Mouse (Mus musculus) lung, postnatal 0 days (tissue): Measurements from ENCODE around the gene Esrrb. TPM values are rescaled to one million over a fixed set of nuclear protein-coding genes. Genes with fewer than 3 reads are reported as not detected.

ENCODE experiments used
- ATAC-seq: fragments of 200-750 bp; cut with Nextera tagmentation; 2 replicates; pipeline ENCODE4 v1.8.0; 2017; ENCODE audit warnings: moderate library complexity
- DNase-seq: peaks from one replicate; pipeline ENCODE4 v3.0.0-alpha.2; 2016; ENCODE audit warnings: low spot score
- H3K27ac ChIP-seq: fragments of 300-500 bp; sonication (generic); 2 replicates; pipeline ENCODE4 v1.5.1; 2014; ENCODE audit warnings: antibody characterized with exemption, mild to moderate bottlenecking, low read length, mixed read lengths
- H3K27me3 ChIP-seq: fragments of 300-500 bp; sonication (generic); replicated peaks from 2 replicates; pipeline ENCODE4 v1.6.1; 2014; ENCODE audit warnings: low read length, mixed read lengths; ENCODE audit not compliant: insufficient read depth
- H3K36me3 ChIP-seq: fragments of 300-500 bp; sonication (generic); 2 replicates; pipeline ENCODE4 v1.6.1; 2014; ENCODE audit warnings: low read length, mixed read lengths; ENCODE audit not compliant: insufficient read depth
- H3K4me1 ChIP-seq: fragments of 300-500 bp; sonication (generic); 2 replicates; pipeline ENCODE4 v1.6.1; 2014; ENCODE audit warnings: antibody characterized with exemption, low read depth, low read length, mixed read lengths; ENCODE audit not compliant: insufficient read depth
- H3K4me2 ChIP-seq: fragments of 300-500 bp; sonication (generic); replicated peaks from 2 replicates; pipeline ENCODE4 v1.6.1; 2014; ENCODE audit warnings: low read depth, mild to moderate bottlenecking, low read length, moderate library complexity, mixed read lengths
- H3K4me3 ChIP-seq: fragments of 300-500 bp; sonication (generic); 2 replicates; pipeline ENCODE4 v1.5.1; 2014; ENCODE audit warnings: low read depth, low read length
- H3K9ac ChIP-seq: fragments of 300-500 bp; sonication (generic); replicated peaks from 2 replicates; pipeline ENCODE4 v1.6.1; 2014; ENCODE audit warnings: low read depth, mild to moderate bottlenecking
- H3K9me3 ChIP-seq: fragments of 300-500 bp; sonication (generic); 2 replicates; pipeline ENCODE4 v1.6.1; 2016; ENCODE audit warnings: low read length, mixed read lengths
- CTCF ChIP-seq: IDR thresholded peaks from 2 replicates; pipeline ENCODE4 v1.5.1; 2016; ENCODE audit warnings: antibody characterized with exemption, mild to moderate bottlenecking
- EP300 ChIP-seq: IDR thresholded peaks from 2 replicates; pipeline ENCODE4 v1.6.1; 2016; ENCODE audit warnings: antibody characterized with exemption, mild to moderate bottlenecking, control low read depth
- WGBS: fragments of 180-500 bp; shearing (Covaris S2); extraction: QIAGEN DNeasy Blood & Tissue Kit; methylation state at CpG from one replicate; pipeline ENCODE4 v1.1.7; 2014; 5-methylcytosine and 5-hydroxymethylcytosine counted together
- polyA plus RNA-seq: library from polyadenylated mRNA; unstranded; fragments of >200 nt; fragmentation: Nextera tagmentation; extraction: Ambion mirVana; gene quantifications from 2 replicates; pipeline ENCODE4 v1.2.1, GENCODE M21; 2015

The Esrrb gene
- polyA plus RNA-seq, 1 experiment from 2014 or later, result 0.07 TPM

DNA sequence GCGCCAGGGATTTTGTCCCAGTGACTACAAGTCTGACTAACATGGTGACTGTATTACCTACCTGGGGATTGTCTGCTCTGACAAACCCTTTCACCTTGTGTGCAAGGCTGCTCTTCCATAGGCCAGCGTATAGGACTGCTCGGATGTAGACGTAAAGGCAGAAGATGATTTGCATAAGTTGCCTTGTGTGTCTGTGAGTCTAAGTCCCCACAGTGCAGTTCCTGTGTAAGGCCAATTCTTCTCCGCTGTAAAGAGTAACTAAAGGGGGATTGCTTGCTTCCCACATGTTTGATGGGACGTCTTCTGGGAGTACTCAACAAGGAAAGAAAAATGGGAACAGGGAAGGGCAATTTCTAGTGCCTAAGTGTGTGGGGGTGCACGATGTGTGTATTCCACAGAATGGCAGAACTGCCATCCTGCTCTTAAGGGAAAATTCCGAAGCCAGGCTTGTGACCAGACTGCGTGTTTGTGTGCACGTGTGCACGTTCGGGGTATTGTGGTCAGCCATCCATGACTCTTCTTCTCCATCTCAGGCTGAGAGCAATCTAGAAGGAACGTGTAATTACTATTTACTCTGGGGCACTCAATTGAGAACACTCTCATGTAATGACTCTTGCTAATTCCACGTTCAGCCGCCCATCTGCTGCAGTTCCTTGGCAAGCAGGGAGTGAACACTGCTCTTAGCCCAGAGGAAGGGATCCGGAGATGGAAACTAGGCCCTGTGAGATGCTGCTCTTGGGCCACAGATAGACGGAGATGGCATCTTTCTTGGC is 9.9 kb downstream of the Esrrb start:
- Histone ChIP-seq H3K4me2 (no peak overlapping the region), H3K4me3 (no peak overlapping the region), H3K27me3 (no peaks in the 10 kb centered on the region), H3K4me1 (no peaks in the 10 kb centered on the region), H3K36me3 (no peaks in the 10 kb centered on the region), H3K9me3 (no peaks in the 10 kb centered on the region), H3K9ac (no peak overlapping the region), H3K27ac (no peak overlapping the region)
- DNase-seq (no peak), ATAC-seq (no peak)
- WGBS, result 79% methylated on average over 17 of the region's 17 CpGs
- TF ChIP-seq CTCF (no peak), EP300 (no peak)

DNA sequence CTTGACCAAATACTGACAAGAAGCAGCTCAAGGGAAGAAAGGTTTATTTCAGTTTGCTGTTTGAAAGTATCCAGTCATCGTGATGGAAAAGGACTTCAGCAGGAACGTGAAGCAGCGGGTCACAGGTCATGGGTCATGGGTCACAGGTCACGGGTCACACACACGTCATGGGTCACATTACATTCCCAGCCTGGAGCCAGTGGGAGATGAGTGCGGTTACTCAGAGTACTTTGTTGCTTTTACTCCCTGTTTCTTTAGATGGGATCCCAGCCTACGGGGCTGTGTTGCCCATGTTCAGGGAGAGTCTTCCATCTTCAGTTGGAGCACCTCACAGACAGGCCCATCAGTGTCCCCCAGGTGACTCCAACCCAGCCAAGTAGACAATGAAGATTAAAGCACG is 13.4 kb downstream of the Esrrb start:
- 61% methylated on average over 8 of the region's 8 CpGs for WGBS
- no peaks in the 10 kb centered on the region for H3K9me3 ChIP-seq
- H3K27ac ChIP-seq, result no peak overlapping the region
- no peak overlapping the region for H3K4me2 ChIP-seq
- H3K36me3 ChIP-seq, result no peaks in the 10 kb centered on the region
- ATAC-seq (no peak), DNase-seq (no peak)
- H3K9ac ChIP-seq, result no peak overlapping the region
- no peaks in the 10 kb centered on the region for H3K27me3 ChIP-seq
- H3K4me1 ChIP-seq, result no peaks in the 10 kb centered on the region
- no peak overlapping the region for H3K4me3 ChIP-seq
- TF ChIP-seq EP300 (no peak), CTCF (no peak)

DNA sequence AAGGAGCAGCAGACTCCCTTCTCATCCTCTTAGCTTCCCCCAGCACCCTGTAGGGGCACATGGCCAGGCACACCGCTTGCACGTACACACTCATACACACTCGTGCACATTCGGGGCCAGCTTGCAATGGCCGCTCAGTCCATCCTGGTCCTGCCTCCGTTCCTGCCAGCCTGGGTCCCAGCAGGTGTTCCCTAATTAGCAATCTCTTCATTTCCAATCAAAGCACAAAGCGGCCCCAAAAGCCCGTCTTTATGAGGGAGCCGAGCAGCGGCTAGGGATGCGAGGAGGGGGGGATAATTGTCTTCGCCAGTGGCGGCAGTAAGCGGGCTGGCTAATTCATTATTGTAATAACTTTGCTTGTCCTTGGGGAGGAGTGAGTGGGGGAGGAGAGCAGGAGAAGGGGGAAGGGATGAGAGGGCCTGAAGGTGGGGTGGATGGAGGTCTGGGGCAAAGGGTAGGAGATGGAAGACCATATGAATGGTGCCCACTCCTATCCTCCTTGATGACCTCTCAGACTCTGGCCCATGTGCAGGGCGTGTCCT is 18.8 kb downstream of the Esrrb start:
- Histone ChIP-seq H3K4me3 (no peak overlapping the region), H3K4me1 (no peaks in the 10 kb centered on the region), H3K27me3 (no peaks in the 10 kb centered on the region), H3K27ac (no peak overlapping the region), H3K9ac (no peak overlapping the region), H3K36me3 (no peaks in the 10 kb centered on the region), H3K4me2 (no peak overlapping the region), H3K9me3 (no peaks in the 10 kb centered on the region)
- DNase-seq (no peak), ATAC-seq (no peak)
- WGBS, result 28% methylated on average over 15 of the region's 15 CpGs
- TF ChIP-seq CTCF (no peak), EP300 (no peak)

DNA sequence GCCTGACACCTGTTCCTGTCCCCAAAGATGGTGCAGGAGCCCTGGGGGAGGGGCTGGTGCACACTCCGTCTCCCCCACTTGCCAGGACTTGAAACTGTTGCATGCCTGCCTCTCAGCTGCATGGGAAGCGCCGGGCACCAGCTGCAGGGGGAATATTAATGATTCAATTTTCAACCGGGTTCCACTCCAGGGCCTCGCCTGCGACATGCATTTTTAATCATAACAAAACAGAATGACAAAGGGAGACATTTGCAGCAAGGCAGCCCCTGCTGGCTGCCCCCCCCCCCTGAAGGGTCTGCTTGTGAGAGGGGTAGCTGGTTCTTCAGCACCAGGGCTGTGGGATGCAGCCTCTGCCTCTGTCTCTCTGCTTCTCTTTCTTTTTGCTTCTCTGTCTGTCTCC is 22.9 kb downstream of the Esrrb start:
- 18% methylated on average over 6 of the region's 6 CpGs for WGBS

DNA sequence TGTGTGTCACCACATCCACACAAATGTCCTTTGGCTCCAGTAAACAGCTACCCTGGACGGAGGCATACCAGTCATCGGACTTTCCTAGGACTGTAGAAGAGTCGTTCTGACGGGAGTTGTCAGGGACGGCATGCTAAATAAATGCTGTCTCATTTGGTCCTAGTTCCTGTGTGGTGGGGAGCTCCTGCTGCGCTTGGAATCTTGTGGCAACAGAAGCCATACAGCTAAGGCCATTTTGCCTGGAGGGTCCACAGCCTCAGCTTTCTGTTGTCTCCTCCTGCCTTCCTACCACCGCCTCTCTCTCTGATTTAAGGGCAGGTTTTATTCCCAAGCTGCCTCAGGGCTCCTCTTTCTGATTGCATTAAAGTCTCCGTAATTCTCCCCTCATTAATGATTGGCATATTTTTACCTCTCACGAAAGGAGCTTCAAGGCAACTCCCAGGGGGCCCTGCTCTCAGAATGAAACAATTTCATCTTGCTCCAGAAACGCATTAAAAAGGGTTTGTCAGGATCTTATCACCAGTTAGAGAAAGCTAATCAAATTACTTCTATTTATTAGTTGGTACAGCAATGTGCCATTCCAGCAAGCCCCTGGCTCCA is 26.9 kb downstream of the Esrrb start:
- H3K9me3 ChIP-seq, result no peaks in the 10 kb centered on the region
- no peaks in the 10 kb centered on the region for H3K27me3 ChIP-seq
- ATAC-seq (no peak), DNase-seq (no peak)
- TF ChIP-seq EP300, result no peak
- TF ChIP-seq CTCF, result no peak
- no peak overlapping the region for H3K9ac ChIP-seq
- H3K4me3 ChIP-seq, result no peak overlapping the region
- no peak overlapping the region for H3K4me2 ChIP-seq
- H3K4me1 ChIP-seq, result no peaks in the 10 kb centered on the region
- 68% methylated on average over 10 of the region's 10 CpGs for WGBS
- no peak overlapping the region for H3K27ac ChIP-seq
- no peaks in the 10 kb centered on the region for H3K36me3 ChIP-seq

More for the DNA sequence above, 22.9 kb downstream of the Esrrb start:
- no peak for ATAC-seq
- Histone ChIP-seq H3K27me3 (no peaks in the 10 kb centered on the region), H3K36me3 (no peaks in the 10 kb centered on the region), H3K9me3 (no peaks in the 10 kb centered on the region), H3K4me1 (no peaks in the 10 kb centered on the region), H3K4me2 (no peak overlapping the region), H3K27ac (no peak overlapping the region), H3K9ac (no peak overlapping the region), H3K4me3 (no peak overlapping the region)
- no peak for DNase-seq
- TF ChIP-seq CTCF (no peak), EP300 (no peak)

DNA sequence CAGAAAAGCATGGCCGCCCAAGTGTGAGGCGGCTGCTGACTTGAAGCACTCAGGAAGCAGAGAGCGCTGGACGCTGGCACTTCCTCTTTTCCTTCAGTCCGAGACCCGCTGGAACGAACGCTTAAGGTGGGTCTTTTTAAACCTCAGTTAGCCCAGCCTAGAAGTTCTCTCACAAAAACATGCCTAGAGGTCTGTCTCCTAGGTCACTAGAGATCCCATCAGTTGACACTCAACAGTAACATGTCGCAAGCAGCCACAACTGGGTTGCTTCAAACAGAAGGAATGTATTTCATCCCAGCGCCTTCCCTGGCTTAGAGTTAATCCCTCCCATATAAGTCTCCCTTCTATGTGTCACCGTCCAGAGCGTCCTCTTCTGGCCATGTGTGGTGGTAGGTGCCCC is 33.9 kb downstream of the Esrrb start:
- Histone ChIP-seq H3K27me3 (no peaks in the 10 kb centered on the region), H3K9ac (no peak overlapping the region), H3K36me3 (no peaks in the 10 kb centered on the region), H3K4me3 (no peak overlapping the region), H3K9me3 (no peaks in the 10 kb centered on the region), H3K27ac (no peak overlapping the region), H3K4me1 (no peaks in the 10 kb centered on the region), H3K4me2 (no peak overlapping the region)
- 90% methylated on average over 12 of the region's 12 CpGs for WGBS
- TF ChIP-seq CTCF (no peak), EP300 (no peak)
- ATAC-seq, result no peak
- DNase-seq, result no peak
